Mouse (Mus musculus) embryonic facial prominence, embryonic 11.5 days (tissue): ENCODE data around the gene Msn. TPM values are rescaled to one million over a fixed set of nuclear protein-coding genes. Genes with fewer than 3 reads are reported as not detected.

ENCODE experiments used
- ATAC-seq: fragments of 200-750 bp; cut with Nextera tagmentation; replicated peaks from 2 replicates; pipeline ENCODE4 v1.8.0; 2017; ENCODE audit warnings: low read depth; ENCODE audit not compliant: insufficient number of reproducible peaks, low FRiP score, low TSS enrichment
- DNase-seq: peaks from one replicate; pipeline ENCODE4 v3.0.0-alpha.2; 2015; ENCODE audit warnings: low spot score
- H3K27ac ChIP-seq: fragments of 300-500 bp; sonication (generic); replicated peaks from 2 replicates; pipeline ENCODE4 v1.5.1; 2014; ENCODE audit warnings: mild to moderate bottlenecking, low read depth, low read length, control low read depth
- H3K27me3 ChIP-seq: fragments of 300-500 bp; sonication (generic); 2 replicates; pipeline ENCODE4 v1.6.1; 2014; ENCODE audit warnings: mild to moderate bottlenecking, low read length, moderate library complexity, mixed read lengths; ENCODE audit not compliant: control insufficient read depth, insufficient read depth
- H3K36me3 ChIP-seq: fragments of 300-500 bp; sonication (generic); replicated peaks from 2 replicates; pipeline ENCODE4 v1.6.1; 2014; ENCODE audit warnings: low read depth, mild to moderate bottlenecking, low read length, moderate library complexity, mixed read lengths; ENCODE audit not compliant: control insufficient read depth, insufficient read depth
- H3K4me1 ChIP-seq: fragments of 300-500 bp; sonication (generic); 2 replicates; pipeline ENCODE4 v1.6.1; 2014; ENCODE audit warnings: low read length, mixed read lengths; ENCODE audit not compliant: control insufficient read depth, insufficient read depth
- H3K4me2 ChIP-seq: fragments of 300-500 bp; sonication (generic); 2 replicates; pipeline ENCODE4 v1.6.1; 2014; ENCODE audit warnings: low read depth, mild to moderate bottlenecking, control low read depth, low read length, moderate library complexity
- H3K4me3 ChIP-seq: fragments of 300-500 bp; sonication (generic); 2 replicates; pipeline ENCODE4 v1.5.1; 2014; ENCODE audit warnings: low read depth, low read length, control low read depth
- H3K9ac ChIP-seq: fragments of 300-500 bp; sonication (generic); replicated peaks from 2 replicates; pipeline ENCODE4 v1.6.1; 2014; ENCODE audit warnings: mild to moderate bottlenecking, control low read depth, low read length
- H3K9me3 ChIP-seq: fragments of 300-500 bp; sonication (generic); replicated peaks from 2 replicates; pipeline ENCODE4 v1.6.1; 2016; ENCODE audit warnings: mild to moderate bottlenecking, low read length, inconsistent platforms, mixed read lengths; ENCODE audit not compliant: control insufficient read depth
- WGBS: fragments of 180-500 bp; shearing (Covaris S2); extraction: QIAGEN DNeasy Blood & Tissue Kit; methylation state at CpG from one replicate; pipeline ENCODE4 v1.1.7; 2014; 5-methylcytosine and 5-hydroxymethylcytosine counted together
- polyA plus RNA-seq: library from polyadenylated mRNA; unstranded; fragments of >200 nt; fragmentation: Nextera tagmentation; extraction: Ambion mirVana; gene quantifications from 2 replicates; pipeline ENCODE4 v1.2.1, GENCODE M21; 2014

Gene Msn
- polyA plus RNA-seq, 1 experiment from 2014 or later = 94.2 TPM

- no peak overlapping the region for H3K27ac ChIP-seq
- H3K9me3 ChIP-seq = no peaks in the 10 kb centered on the region
- no peaks in the 10 kb centered on the region for H3K27me3 ChIP-seq
- WGBS = 44% methylated on average over 1 of the region's 1 CpGs
- no peak overlapping the region for H3K4me2 ChIP-seq
- no peak overlapping the region for H3K4me3 ChIP-seq
- no peaks in the 10 kb centered on the region for H3K4me1 ChIP-seq
- no peak overlapping the region for H3K9ac ChIP-seq
- DNase-seq = no peak
- no peaks in the 10 kb centered on the region for H3K36me3 ChIP-seq
- no peak for ATAC-seq
These were observed 122.2 kb downstream of the Msn start for GRCm38 (mm10) chrX:96218088-96218487.

Other genes starting within 250 kb of the Msn start
- gene Las1l, start 139.1 kb upstream of the Msn start, polyA plus RNA-seq = 43.1 and 45.1 TPM in 2 replicates
- not detected in 2 replicates for gene Vsig4, start 197.4 kb downstream of the Msn start, polyA plus RNA-seq